Mouse (Mus musculus) lung, postnatal 0 days (tissue): Measurements from ENCODE around the gene Nfrkb.

ENCODE experiments used
- CTCF ChIP-seq: IDR thresholded peaks from 2 replicates; pipeline ENCODE4 v1.5.1; 2016; ENCODE audit warnings: antibody characterized with exemption, mild to moderate bottlenecking
- EP300 ChIP-seq: IDR thresholded peaks from 2 replicates; pipeline ENCODE4 v1.6.1; 2016; ENCODE audit warnings: antibody characterized with exemption, mild to moderate bottlenecking, control low read depth

GRCm38 (mm10) chr9:31463190-31463589 is 77.2 kb downstream of the Nfrkb start:
- no peak for TF ChIP-seq EP300
- no peak for TF ChIP-seq CTCF
